Mouse (Mus musculus) CH12.LX (cell line): ENCODE results near the gene Msi2.

Experiments used
- CTCF ChIP-seq, 2 experiments: IDR thresholded peaks in 1 of 2; conservative IDR thresholded peaks in 1 of 2; 2 replicates each; pipeline ENCODE4 v1.5.1; 2011 to 2012; ENCODE audit warnings: low read depth in 2 of 2, low read length in 2 of 2, improper control_type of control experiment in 1 of 2, inconsistent platforms in 1 of 2, mild to moderate bottlenecking in 1 of 2, moderate library complexity in 1 of 2
- EP300 ChIP-seq: IDR thresholded peaks from 2 replicates; pipeline ENCODE4 v1.6.1; 2011; ENCODE audit warnings: low read length, improper control_type of control experiment
- GABPA ChIP-seq: IDR thresholded peaks from 2 replicates; pipeline ENCODE4 v1.6.1; 2012; ENCODE audit warnings: low read depth, low read length, improper control_type of control experiment, inconsistent platforms; ENCODE audit not compliant: insufficient replicate concordance
- HCFC1 ChIP-seq: IDR thresholded peaks from 2 replicates; pipeline ENCODE4 v1.6.1; 2012; ENCODE audit warnings: low read depth, mild to moderate bottlenecking, inconsistent platforms, low read length, improper control_type of control experiment
- JUND ChIP-seq: conservative IDR thresholded peaks from 2 replicates; pipeline ENCODE4 v1.6.1; 2011; ENCODE audit warnings: low read depth, low read length, improper control_type of control experiment
- MXI1 ChIP-seq: IDR thresholded peaks from 2 replicates; pipeline ENCODE4 v1.6.1; 2011; ENCODE audit warnings: mild to moderate bottlenecking, low read depth, low read length, improper control_type of control experiment
- MYC ChIP-seq: IDR thresholded peaks from 2 replicates; pipeline ENCODE4 v1.6.1; 2011; ENCODE audit warnings: low read depth, mild to moderate bottlenecking, improper control_type of control experiment, low read length
- NRF1 ChIP-seq: IDR thresholded peaks from 2 replicates; pipeline ENCODE4 v1.6.1; 2014; ENCODE audit warnings: low read depth, mild to moderate bottlenecking, inconsistent platforms, low read length, improper control_type of control experiment, moderate library complexity
- PAX5 ChIP-seq: IDR thresholded peaks from 2 replicates; pipeline ENCODE4 v1.6.1; 2012; ENCODE audit warnings: low read length, inconsistent platforms, mixed read lengths
- POLR2A ChIP-seq: IDR thresholded peaks from 2 replicates; pipeline ENCODE4 v1.6.1; 2011; ENCODE audit warnings: low read depth, mild to moderate bottlenecking, improper control_type of control experiment, low read length
- POLR2AphosphoS2 ChIP-seq: IDR thresholded peaks from 2 replicates; pipeline ENCODE4 v1.6.1; 2011; ENCODE audit warnings: low read depth, low read length, improper control_type of control experiment
- TCF12 ChIP-seq: IDR thresholded peaks from 2 replicates; pipeline ENCODE4 v1.6.1; 2014; ENCODE audit warnings: low read depth, mild to moderate bottlenecking, inconsistent platforms, low read length, improper control_type of control experiment
- ZNF384 ChIP-seq: IDR thresholded peaks from 2 replicates; pipeline ENCODE4 v1.6.1; 2012; ENCODE audit warnings: low read depth, low read length, improper control_type of control experiment, inconsistent platforms

DNA sequence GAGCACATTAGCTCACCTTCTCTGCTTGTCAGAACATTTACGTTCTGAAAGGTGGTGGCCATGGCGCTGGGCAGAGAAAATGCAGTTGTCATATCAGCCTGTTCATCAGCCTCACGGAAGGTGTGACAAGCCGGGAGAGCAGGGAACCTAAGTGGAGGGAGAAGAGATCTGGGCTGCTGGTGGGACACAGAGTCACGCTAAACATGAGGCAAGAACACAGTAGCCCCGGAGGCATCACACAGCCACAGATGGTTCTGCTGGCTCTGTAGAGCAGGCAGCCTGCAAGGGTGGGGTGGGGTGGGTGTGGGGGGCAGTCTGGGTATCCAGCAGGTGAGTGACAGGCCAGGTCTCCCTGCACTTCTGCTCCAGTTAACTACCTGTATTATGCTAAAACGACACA is 210.2 kb downstream of the Msi2 start:
- TF ChIP-seq CTCF (conservative IDR thresholded peaks at IDR 0.05 in 1 of 2, IDR thresholded peaks at IDR 0.05 in 1 of 2; ENCODE audit: low read depth in 2 of 2, low read length in 2 of 2) (no peak), NRF1 (no peak), POLR2A (no peak), GABPA (no peak), HCFC1 (no peak), EP300 (no peak), JUND (no peak), MXI1 (no peak), POLR2AphosphoS2 (no peak), MYC (no peak), TCF12 (no peak), PAX5 (no peak), ZNF384 (no peak)
